Mouse (Mus musculus) layer of hippocampus, adult 6 months (tissue): ENCODE data around the gene Olfr332. TPM values are rescaled to one million over a fixed set of nuclear protein-coding genes. Genes with fewer than 3 reads are reported as not detected.

Source experiments
- long read RNA-seq, 2 experiments: library from polyadenylated mRNA; unstranded; transcript quantifications; one replicate each; pipeline ENCODE4 v2.0.0; 2019 to 2020
- polyA plus RNA-seq: library from polyadenylated mRNA; unstranded; fragments of <200 nt; fragmentation: Nextera tagmentation; gene quantifications from 2 replicates; pipeline ENCODE4 v1.2.3, GENCODE M21; 2021

Olfr332 gene
- not detected in 2 replicates for polyA plus RNA-seq
- long read RNA-seq, experiment 1: 0 reads
- long read RNA-seq, experiment 2: 0 reads

GRCm38 (mm10) chr11:58492455-58492854 lies at the start of gene Olfr332:
TSS of gene Olfr332 (minus strand) at chr11:58492555.

GRCm38 (mm10) chr11:58534736-58535135 lies 42.4 kb upstream of the Olfr332 start, which contains the start of gene Olfr330:
TSS of gene Olfr330 (minus strand) at chr11:58534836.

DNA sequence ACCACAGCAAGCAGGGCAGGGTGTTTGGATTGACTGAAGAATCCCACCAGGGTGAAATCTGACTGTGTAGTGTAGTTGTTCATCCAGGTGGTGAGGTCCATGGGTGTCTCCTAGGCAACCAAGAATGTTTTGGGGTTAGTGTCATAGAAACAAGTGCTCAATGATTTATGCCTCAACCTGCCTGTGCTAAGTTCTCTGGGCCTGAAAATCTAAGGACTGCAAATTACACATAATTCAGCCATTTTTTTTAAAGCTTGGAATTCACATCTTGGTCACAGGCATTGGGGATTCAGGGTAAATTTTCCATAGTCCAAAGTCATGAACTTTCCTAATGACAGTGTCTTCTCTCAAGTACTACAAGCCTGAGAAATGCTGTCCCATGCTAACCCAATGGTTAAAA lies 10.1 kb upstream of the Olfr332 start, which contains the start of gene Olfr331:
Gene Olfr331, minus strand, starts transcription at position 101 of the 400 bp plus-strand sequence.

GRCm38 (mm10) chr11:58462170-58462569 lies 30.2 kb downstream of the Olfr332 start, which contains the start of gene Olfr30:
TSS of gene Olfr30 (minus strand) at chr11:58462270.

DNA sequence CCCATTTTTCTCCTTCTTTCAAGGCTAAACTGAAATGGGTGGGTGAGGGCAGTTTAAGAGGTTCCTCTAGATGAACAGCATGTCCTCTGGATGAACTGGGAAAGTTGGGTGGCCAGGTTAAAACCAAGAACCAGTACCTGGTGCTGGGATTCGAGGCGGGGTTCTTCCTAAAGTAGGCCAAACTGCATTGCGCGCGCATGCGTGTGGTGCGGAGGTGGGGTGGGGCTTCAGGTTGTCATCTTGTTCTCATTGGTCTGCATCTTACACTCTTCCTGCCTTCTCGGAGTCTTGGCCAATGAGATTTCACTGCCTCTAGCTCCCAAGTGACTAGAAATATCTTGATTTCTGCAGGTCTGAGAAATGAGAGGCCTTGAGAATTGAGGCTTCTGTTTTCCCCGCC lies 39.6 kb downstream of the Olfr332 start, which contains the start of gene Lypd9:
Gene Lypd9, minus strand, starts transcription at position 165 of the 400 bp plus-strand sequence.

Other genes with a start within 250 kb of the Olfr332 start
- gene 4930438A08Rik, start 217.8 kb downstream of the Olfr332 start, polyA plus RNA-seq: not detected in 2 replicates
- gene Zfp692, start 185.5 kb downstream of the Olfr332 start, polyA plus RNA-seq: 4.4 and 6.1 TPM in 2 replicates
- gene Zfp672, start 162.2 kb downstream of the Olfr332 start, polyA plus RNA-seq: 30.0 and 30.5 TPM in 2 replicates
- gene Sh3bp5l, start 161.8 kb downstream of the Olfr332 start, polyA plus RNA-seq: 15.5 and 17.7 TPM in 2 replicates
- 0.18 TPM in 1 of 2 replicates, not detected in the other for gene Lypd8, start 113.5 kb downstream of the Olfr332 start, polyA plus RNA-seq
- gene 1810065E05Rik, start 71.4 kb downstream of the Olfr332 start, polyA plus RNA-seq: not detected in 2 replicates
- gene Gm12253, start 60.0 kb downstream of the Olfr332 start, polyA plus RNA-seq: not detected in 2 replicates
- gene Lypd9, start 39.6 kb downstream of the Olfr332 start, polyA plus RNA-seq: not detected in 2 replicates
- gene Olfr30, start 30.3 kb downstream of the Olfr332 start, polyA plus RNA-seq: not detected in 2 replicates
- not detected in 2 replicates for gene Olfr331, start 10.0 kb upstream of the Olfr332 start, polyA plus RNA-seq
- not detected in 2 replicates for gene Olfr330, start 42.3 kb upstream of the Olfr332 start, polyA plus RNA-seq
- gene Olfr329-ps, start 53.9 kb upstream of the Olfr332 start, polyA plus RNA-seq: not detected in 2 replicates
- gene Olfr328, start 63.1 kb upstream of the Olfr332 start, polyA plus RNA-seq: not detected in 2 replicates
- gene Olfr224, start 78.0 kb upstream of the Olfr332 start, polyA plus RNA-seq: not detected in 2 replicates
- not detected in 2 replicates for gene Olfr325, start 85.2 kb upstream of the Olfr332 start, polyA plus RNA-seq
- gene Olfr324, start 102.6 kb upstream of the Olfr332 start, polyA plus RNA-seq: not detected in 2 replicates
- not detected in 2 replicates for gene 2210407C18Rik, start 123.5 kb upstream of the Olfr332 start, polyA plus RNA-seq
- not detected in 2 replicates for gene Olfr323, start 137.9 kb upstream of the Olfr332 start, polyA plus RNA-seq
- gene Trim58, start 147.9 kb upstream of the Olfr332 start, polyA plus RNA-seq: not detected in 2 replicates
- gene Olfr322, start 166.2 kb upstream of the Olfr332 start, polyA plus RNA-seq: not detected in 2 replicates
- gene Olfr320, start 188.5 kb upstream of the Olfr332 start, polyA plus RNA-seq: not detected in 2 replicates
- not detected in 2 replicates for gene Olfr319, start 206.6 kb upstream of the Olfr332 start, polyA plus RNA-seq
- not detected in 2 replicates for gene Olfr318, start 231.5 kb upstream of the Olfr332 start, polyA plus RNA-seq
- gene Olfr317, start 246.7 kb upstream of the Olfr332 start, polyA plus RNA-seq: 0.09 and 0.13 TPM in 2 replicates